Mouse (Mus musculus) macrophage (primary cell): ENCODE measurements at regions not wholly inside any gene's neighbourhood (a gene's known extent, or its start where the extent isn't known, plus 50 kb on each side); places are given as distances from the start of the nearest gene placed in this dataset.

ENCODE experiments used
- H3K27ac ChIP-seq: fragments of 350-480 bp; formaldehyde crosslinking; 2 replicates; pipeline ENCODE4 v1.9.0; 2021
- H3K36me3 ChIP-seq: fragments of 350-480 bp; formaldehyde crosslinking; 2 replicates; pipeline ENCODE4 v1.9.0; 2021; ENCODE audit errors: inconsistent target
- H3K4me3 ChIP-seq: fragments of 350-480 bp; formaldehyde crosslinking; 2 replicates; pipeline ENCODE4 v1.9.0; 2021; ENCODE audit errors: inconsistent target
- H3K79me2 ChIP-seq: fragments of 350-480 bp; formaldehyde crosslinking; 2 replicates; pipeline ENCODE4 v1.9.0; 2021; ENCODE audit errors: inconsistent target
- WGBS: methylation state at CpG from one replicate; pipeline ENCODE4 v1.1.7; 2026; ENCODE audit warnings: inconsistent platforms; ENCODE audit not compliant: missing documents; 5-methylcytosine and 5-hydroxymethylcytosine counted together

DNA sequence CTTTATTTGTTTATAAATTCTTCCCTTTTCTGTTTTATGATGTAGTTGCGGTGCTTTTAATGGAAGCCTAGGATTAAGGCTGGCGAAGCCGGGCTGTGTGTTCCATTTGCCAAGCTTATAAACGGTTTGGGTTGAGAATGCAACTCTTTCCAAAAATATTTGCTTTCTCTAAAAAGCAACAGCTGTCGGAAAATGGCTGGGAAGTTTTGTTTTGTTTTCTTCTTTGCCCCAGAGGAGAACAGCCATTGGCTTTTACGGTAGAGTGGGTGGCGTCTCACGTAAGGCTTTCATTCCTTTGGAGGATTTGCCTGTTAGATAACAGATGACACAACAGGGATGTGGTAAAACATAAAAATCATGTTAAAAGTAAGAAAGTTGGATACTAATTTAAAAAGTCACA lies 186.4 kb downstream of the Mtx2 start:
- Histone ChIP-seq H3K79me2 (no peaks in the 10 kb centered on the region), H3K36me3 (no peaks in the 10 kb centered on the region), H3K4me3 (no peak overlapping the region), H3K27ac (no peak overlapping the region)
- 92% methylated on average over 8 of the region's 8 CpGs for WGBS

DNA sequence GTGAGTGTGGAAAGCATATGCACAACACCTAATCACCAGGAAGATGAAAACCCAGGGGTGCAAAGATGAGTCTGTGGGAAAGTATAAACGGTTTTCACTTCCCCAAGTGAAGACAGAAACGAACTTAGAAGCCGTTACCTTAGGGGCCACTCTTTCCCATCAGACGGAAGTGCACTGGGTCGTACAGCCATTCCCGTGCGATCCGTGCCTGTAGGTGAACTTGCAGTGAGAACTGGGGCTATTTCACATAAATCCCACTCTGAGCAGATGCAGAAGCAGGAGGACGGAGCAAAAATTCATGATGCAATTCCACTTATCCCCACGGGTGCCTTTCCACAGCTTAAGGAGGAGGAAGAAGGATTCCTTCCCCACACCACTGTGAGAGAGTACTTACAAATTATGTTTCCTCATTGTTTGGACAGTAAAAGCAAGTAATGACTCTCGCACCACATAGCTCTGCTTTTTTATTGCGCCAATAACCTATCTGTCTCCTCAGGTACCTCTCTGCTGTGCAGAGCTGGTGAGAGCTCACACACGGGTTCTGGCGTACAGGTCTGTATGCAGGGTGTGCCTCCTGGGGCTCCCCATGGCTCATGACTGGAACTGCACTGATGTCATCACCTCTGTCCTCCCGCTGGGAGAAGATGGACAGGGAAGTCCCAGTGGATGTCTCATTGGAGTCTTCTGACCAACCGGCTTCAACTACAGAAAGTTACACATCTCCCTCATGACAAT lies 189.6 kb downstream of the Mtx2 start:
- no peaks in the 10 kb centered on the region for H3K36me3 ChIP-seq
- no peak overlapping the region for H3K27ac ChIP-seq
- H3K4me3 ChIP-seq: no peak overlapping the region
- 71% methylated on average over 16 of the region's 16 CpGs for WGBS
- H3K79me2 ChIP-seq: no peaks in the 10 kb centered on the region

DNA sequence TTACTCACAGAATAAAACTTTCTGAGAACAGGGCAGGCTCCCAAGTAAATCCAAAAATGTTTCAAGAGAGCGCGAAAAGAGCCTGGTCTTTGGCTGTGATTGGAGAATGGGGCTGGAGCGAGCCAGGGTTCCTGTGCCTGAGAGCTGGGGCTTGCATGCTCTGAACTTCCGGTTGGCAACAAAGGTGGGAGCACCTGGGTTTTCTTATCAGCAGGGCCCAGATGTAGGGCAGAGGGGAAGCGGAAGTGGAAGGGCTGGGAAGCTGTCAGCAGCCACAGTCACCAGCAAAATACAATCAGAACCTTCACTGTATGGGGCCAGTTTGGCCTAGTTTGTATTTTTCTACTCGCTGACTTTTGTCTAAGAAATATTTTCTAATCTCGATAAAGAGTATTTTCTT lies 193.9 kb downstream of the Mtx2 start:
- Histone ChIP-seq H3K36me3 (no peaks in the 10 kb centered on the region), H3K27ac (no peak overlapping the region), H3K79me2 (no peaks in the 10 kb centered on the region), H3K4me3 (no peak overlapping the region)
- 0% methylated on average over 6 of the region's 7 CpGs for WGBS

DNA sequence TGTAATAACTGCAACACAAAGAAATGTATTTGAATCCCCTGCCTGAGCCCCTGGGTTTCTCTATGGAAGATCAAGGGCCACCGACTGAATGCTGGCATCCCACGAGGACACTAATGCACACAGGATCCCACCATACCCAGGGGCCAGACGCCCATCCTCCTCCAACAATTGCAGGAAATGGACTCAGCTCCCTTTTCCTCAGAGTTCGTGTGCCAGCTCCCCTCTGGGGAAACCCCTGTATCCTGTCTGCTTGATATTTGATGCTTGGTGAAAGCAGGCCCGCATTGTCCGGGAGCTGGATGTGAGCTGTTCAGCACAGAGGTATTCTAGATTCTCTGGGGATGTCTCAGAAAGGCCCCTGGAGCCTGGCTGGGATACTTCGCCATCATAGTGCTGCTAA lies 196.0 kb downstream of the Mtx2 start:
- Histone ChIP-seq H3K79me2 (no peaks in the 10 kb centered on the region), H3K4me3 (no peak overlapping the region), H3K36me3 (no peaks in the 10 kb centered on the region), H3K27ac (no peak overlapping the region)
- 62% methylated on average over 7 of the region's 7 CpGs for WGBS

DNA sequence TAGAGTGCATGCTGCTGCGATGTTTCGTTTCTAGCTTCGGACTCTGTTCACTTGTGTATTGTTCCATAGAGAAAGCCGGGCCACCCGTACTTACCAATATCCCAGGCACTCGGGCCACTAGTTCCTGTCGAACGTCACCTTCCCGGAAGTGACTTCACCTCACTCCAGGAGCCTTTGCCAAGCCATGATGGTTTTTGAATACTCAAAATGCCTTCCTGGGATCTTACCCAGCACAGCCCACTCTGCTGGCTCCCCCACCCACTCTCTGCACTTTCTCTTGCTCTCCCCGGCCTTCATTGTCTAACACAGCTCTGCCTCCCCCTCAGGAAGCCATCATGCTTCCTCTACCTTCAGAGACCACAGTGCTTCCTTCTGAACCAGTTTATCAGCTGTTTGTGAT lies 202.5 kb downstream of the Mtx2 start:
- Histone ChIP-seq H3K36me3 (no peaks in the 10 kb centered on the region), H3K4me3 (no peak overlapping the region), H3K27ac (no peak overlapping the region), H3K79me2 (no peaks in the 10 kb centered on the region)
- WGBS: 57% methylated on average over 10 of the region's 10 CpGs

DNA sequence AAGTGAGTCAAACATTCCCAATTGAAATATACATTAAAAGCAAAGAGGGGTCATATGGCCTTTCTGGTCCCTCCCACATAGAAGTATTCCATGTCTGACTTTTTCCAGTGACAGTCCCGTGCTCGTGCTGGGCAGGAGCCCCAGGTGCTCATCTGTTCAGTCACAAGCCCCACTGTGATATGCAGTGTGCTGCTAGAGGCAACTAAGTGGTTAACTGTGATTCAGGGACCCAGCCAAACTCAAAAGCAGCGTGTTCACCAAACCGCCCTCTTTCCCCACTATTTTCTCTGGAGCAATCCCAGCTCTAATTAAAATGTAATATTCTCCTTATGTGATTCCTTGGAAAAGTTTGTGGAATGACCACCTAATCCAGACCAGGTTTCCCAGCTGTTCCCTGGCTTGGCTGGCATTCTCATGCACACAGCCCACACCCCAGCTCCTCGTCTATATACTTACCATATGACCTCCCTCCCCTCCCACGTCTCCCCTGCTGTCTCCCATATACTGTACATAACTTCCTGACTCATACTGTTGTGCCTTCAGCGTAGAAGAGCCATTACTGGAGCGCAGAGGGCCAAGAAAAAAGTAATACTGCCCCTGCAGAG lies 203.6 kb downstream of the Mtx2 start:
- no peak overlapping the region for H3K4me3 ChIP-seq
- no peak overlapping the region for H3K27ac ChIP-seq
- H3K36me3 ChIP-seq: no peaks in the 10 kb centered on the region
- H3K79me2 ChIP-seq: no peaks in the 10 kb centered on the region
- WGBS: 86% methylated on average over 8 of the region's 8 CpGs

DNA sequence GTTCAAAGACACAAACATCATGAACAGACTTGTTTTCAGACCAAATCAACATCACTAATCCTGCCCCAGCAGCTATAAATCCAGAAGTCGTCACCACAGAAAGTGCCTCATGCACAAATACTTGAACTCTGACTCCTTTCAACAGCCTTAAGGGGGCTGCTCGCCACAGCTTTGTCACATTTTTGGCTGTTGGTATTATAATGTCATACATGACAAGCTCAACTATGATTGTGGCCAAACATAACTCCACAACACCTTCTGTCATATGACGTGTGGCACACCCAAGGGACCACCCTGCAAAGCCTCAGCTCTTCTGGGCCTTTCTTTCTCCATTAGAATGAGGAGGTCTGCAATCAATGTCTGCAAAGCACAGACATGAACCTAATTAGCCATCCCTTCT lies 209.1 kb downstream of the Mtx2 start:
- Histone ChIP-seq H3K36me3 (no peaks in the 10 kb centered on the region), H3K27ac (no peak overlapping the region), H3K4me3 (no peak overlapping the region), H3K79me2 (no peaks in the 10 kb centered on the region)
- 75% methylated on average over 3 of the region's 3 CpGs for WGBS

DNA sequence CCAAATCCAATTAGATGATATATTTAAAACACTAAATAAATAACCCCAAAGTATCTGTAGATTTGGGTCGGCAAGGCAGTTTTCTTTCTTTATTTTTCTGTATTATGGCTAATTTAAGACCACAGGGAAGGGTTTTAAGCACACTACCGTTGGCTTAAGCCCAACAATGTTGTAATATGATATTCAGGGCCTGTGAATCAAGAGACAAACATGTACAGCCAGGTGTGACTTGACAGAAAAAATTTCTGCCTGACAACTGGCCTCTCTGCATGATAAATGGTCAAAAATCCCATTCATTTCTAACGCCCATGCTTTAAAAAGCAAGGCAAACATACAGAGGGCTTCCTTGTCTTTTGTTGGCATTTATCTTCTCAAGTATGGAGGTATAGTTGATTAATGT lies 213.5 kb downstream of the Mtx2 start:
- Histone ChIP-seq H3K4me3 (no peak overlapping the region), H3K79me2 (no peaks in the 10 kb centered on the region), H3K27ac (no peak overlapping the region), H3K36me3 (no peaks in the 10 kb centered on the region)
- WGBS: 65% methylated on average over 3 of the region's 3 CpGs

DNA sequence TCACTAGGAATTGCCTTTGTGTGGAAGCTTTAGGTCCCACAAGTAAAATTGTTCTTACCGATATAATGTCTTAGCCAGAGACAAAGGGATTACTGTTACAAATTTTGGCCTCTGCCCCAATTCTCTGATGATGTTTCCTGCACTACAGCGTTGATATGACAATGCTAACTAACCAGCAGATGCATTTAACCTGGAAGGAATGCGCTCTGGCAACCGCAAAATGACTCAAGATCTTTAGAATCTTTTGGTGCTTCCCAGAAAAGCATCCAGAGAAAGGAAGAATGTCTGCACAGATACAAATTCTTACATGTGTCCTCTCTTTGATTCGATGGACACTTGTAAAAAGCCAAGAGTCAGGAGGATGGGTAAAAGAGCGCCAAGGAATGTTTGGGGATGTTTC lies 221.3 kb downstream of the Mtx2 start:
- Histone ChIP-seq H3K79me2 (no peaks in the 10 kb centered on the region), H3K4me3 (no peak overlapping the region), H3K36me3 (no peaks in the 10 kb centered on the region), H3K27ac (no peak overlapping the region)
- WGBS: 86% methylated on average over 5 of the region's 6 CpGs

DNA sequence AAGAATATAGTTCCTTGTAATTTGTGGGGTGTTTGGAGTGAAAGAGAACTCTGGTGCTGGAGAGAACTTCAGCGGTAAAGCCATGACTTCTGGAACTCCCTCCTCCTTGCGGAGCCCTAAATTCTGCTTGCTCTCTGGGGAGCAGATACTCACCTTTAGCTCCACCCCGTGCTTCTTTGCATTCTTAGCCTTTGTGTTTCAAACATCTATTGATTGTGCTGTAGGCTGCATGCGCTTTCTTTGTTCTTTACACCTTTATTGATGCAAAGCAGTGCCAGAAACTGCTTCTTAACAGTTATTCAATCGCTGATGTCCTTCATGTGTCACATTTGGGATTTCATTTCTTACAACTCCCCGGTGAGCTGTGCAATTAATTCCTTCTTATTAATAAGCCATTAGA lies 222.5 kb downstream of the Mtx2 start:
- H3K36me3 ChIP-seq: no peaks in the 10 kb centered on the region
- H3K79me2 ChIP-seq: no peaks in the 10 kb centered on the region
- 68% methylated on average over 6 of the region's 6 CpGs for WGBS

DNA sequence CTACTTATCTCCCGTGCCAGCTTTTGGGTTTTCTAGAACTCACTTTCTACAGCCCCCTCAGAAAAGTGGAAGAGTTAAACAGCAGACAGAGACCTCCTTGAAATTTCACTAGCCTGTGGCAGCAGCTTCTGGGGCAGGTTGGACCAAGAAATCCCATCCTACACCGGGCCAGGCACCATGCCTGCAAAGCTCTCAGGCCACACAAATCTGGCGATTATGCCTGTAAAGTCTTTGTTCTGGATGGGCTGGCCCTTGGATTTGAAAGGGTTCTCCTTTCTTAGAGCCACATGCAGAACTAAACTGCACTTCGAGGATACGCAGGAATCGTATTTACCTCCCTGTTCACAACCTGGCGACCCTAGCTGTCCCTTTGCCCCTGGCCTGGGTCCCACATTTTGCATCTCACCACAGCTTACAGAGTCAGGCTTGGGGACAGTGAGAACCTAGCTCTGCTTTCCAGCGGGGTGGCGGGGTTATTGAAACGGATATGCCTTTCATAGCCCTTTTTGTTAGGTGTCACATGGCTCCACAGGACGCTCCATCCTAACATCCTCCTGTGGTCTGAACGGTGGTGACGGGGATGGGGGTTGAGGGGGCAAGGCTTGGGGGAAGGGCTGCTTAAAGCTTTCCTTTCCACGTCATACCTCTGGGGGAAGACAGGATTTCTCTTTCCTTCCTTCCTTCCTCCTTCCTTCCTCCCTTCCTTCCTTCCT lies 229.0 kb downstream of the Mtx2 start:
- Histone ChIP-seq H3K27ac (no peak overlapping the region), H3K79me2 (no peaks in the 10 kb centered on the region), H3K4me3 (no peak overlapping the region), H3K36me3 (no peaks in the 10 kb centered on the region)
- WGBS: 28% methylated on average over 13 of the region's 14 CpGs

More for the DNA sequence above, 222.5 kb downstream of the Mtx2 start:
- H3K27ac ChIP-seq: no peak overlapping the region
- H3K4me3 ChIP-seq: no peak overlapping the region

DNA sequence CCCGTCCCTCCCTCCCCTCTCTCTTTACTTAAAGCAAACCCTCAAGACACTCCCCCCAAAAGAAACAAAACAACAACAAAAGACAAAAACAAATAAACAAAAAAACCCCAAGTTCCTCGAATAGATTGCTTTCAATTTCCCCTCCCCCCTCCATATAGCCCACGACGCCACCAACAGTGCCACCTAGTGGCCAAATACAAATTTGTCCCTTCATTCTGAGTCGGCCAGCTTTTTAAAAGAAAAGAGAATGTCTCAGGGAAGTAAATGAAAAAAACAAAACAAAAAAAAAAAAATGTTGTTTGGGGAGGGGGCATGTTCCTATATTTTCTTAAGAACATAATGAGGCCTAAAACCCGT lies 229.6 kb downstream of the Mtx2 start:
- no peaks in the 10 kb centered on the region for H3K79me2 ChIP-seq
- H3K36me3 ChIP-seq: no peaks in the 10 kb centered on the region
- no peak overlapping the region for H3K27ac ChIP-seq
- WGBS: 3% methylated on average over 6 of the region's 6 CpGs
- no peak overlapping the region for H3K4me3 ChIP-seq

DNA sequence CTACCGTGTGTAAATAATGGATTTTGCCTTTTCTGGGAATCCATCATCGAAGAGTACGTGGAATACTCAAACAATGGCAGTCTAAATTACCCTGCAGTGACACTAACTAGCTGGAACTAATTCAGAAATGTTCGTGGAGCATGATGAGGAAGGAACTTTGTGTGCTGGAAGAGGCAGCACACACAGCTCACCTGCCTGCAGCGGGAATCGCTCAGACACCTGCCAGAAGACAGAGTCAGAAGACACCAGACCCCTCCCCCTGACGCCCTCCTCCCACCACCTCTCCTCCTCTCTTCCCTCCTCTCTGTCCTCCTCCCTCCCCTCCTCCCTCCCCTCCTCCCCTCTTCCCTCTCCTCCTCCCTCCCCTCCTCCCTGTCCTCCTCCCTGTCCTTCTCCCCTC lies 235.4 kb downstream of the Mtx2 start:
- Histone ChIP-seq H3K4me3 (no peak overlapping the region), H3K36me3 (no peaks in the 10 kb centered on the region), H3K79me2 (no peaks in the 10 kb centered on the region), H3K27ac (no peak overlapping the region)
- WGBS: 82% methylated on average over 6 of the region's 7 CpGs

DNA sequence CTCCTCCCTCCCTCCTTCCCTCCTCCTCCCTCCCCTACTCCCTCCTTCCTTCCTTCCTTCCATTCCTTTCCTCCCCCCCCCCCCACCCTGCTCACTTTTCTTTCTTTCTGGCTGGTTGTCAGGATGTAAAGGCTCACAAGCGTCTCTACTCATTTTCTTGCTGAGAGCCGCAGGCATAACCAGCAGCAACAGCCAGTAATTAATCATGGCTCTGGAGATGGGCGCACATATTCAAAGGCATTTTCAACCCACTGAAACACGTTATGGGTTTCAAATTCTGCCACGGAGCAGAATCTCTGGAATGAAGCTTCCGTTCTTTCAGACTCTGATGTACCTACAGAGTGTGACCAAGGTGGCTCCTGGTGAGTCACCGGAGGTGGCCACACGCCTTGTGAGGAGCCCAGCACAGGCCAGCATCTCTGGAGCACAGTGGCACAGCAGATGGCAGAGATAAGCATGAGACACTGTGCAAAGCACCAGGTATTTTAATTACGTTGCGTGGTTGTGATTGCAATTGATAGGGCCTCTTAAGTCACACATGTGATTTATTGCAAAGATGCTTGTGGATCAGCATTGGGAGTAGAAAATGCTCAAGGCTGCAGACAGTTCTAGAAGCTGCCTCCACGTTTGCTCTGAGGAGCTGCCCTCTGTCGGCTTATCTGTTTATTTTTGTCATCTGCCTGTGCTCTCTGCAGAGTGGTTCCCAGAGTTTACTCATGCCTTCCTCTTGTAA lies 236.0 kb downstream of the Mtx2 start:
- 69% methylated on average over 12 of the region's 12 CpGs for WGBS
- Histone ChIP-seq H3K79me2 (no peaks in the 10 kb centered on the region), H3K36me3 (no peaks in the 10 kb centered on the region)

DNA sequence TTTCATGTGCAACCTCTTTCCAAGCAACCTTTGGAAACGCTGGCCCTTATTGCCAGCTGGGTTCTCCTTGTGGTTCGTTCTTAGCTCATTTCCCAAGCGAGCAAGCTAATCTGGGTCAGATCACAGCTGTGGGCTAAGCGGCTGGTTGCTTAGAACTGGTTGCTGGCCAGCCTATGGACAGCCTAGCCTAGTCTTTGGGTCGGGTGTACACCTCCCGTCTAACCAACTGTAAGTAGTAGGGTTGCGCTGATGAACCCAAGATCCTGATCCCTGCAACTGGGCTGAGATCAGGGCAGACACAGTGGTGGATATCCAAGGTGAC lies 236.5 kb downstream of the Mtx2 start:
- H3K79me2 ChIP-seq: no peaks in the 10 kb centered on the region
- H3K36me3 ChIP-seq: no peaks in the 10 kb centered on the region
- WGBS: 90% methylated on average over 7 of the region's 7 CpGs
- no peak overlapping the region for H3K4me3 ChIP-seq
- no peak overlapping the region for H3K27ac ChIP-seq

More for the DNA sequence above, 236.0 kb downstream of the Mtx2 start:
- H3K4me3 ChIP-seq: no peak overlapping the region
- H3K27ac ChIP-seq: no peak overlapping the region
